In the genomic region with DNA sequence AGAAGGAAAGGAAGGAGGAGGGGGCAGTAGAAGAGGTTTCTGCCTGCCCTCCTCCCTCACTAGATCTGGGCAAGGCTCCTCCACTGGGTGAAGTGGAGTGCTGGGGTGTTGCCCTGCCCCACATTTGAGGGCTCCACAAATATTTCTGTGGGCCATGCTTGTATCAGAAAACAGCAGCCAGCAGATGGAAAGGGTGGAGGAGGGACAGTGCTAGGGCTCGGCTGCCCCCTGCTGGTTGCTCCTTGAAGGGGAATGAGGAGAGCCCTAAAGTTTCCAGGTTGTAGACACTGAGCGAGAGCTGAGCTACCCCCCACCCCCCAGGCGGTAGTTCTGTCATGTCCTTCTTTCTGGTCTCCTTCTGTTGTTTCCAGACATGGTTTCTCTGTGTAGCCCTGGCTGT, we compare ENCODE assay signal across 10 mouse cellular contexts. TPM values are rescaled to one million over a fixed set of nuclear protein-coding genes. Genes with fewer than 3 reads are reported as not detected.
DNase-seq lines count a peak whose midpoint lies in the region; ATAC-seq and TF ChIP-seq lines count a peak whose summit lies in the region.
"Had no signal": no experiment of that assay in that cellular context is flagged by ENCODE, and none has a peak within 500 bp of the region (broad histone marks: within the 10 kb centered on the region; RNA-seq: fewer than 3 reads in every experiment).

No protein-coding gene starts in this region.

- no peak for DNase-seq in testis, postnatal 14 days (ENCODE audit: low spot score)
- DNase-seq in cerebellum, postnatal 10 days, result peak; percentile 86 to 88
- peak; percentile 18 to 26 for DNase-seq in gastrocnemius, adult 8-10 months (ENCODE audit: low spot score in 2 of 2)
- peak; percentile 73 for DNase-seq in limb, embryonic 14.5 days (ENCODE audit: low spot score)
- peak; percentile 66 for DNase-seq in midbrain, postnatal 0 days (ENCODE audit: low spot score)
- peak; percentile 78 to 93 for DNase-seq in spleen, postnatal 4 days (ENCODE audit: low spot score in 2 of 2)

- no peak overlapping the region for H3K4me2 ChIP-seq in intestine, postnatal 0 days (replicated peaks; ENCODE audit: low read depth)
- H3K4me2 ChIP-seq in limb, embryonic 14.5 days (replicated peaks; ENCODE audit: low read depth, low read length, severe bottlenecking), result no peak overlapping the region
- H3K4me2 ChIP-seq in midbrain, postnatal 0 days (ENCODE audit: low read depth, low read length, poor library complexity, severe bottlenecking), result peak overlapping the region; percentile 47; the same call in 1 of the 2 replicates

- H3K27ac ChIP-seq in testis, adult 2 months (ENCODE audit: control insufficient read depth, insufficient read depth, low read depth, low read length), result no peak overlapping the region
- H3K27ac ChIP-seq in intestine, postnatal 0 days (ENCODE audit: low read depth, low read length), result no peak overlapping the region
- no peak overlapping the region for H3K27ac ChIP-seq in limb, embryonic 14.5 days (replicated peaks; ENCODE audit: low read depth, low read length)
- peak overlapping the region; percentile 85; the same call in 1 of the 2 replicates for H3K27ac ChIP-seq in midbrain, postnatal 0 days (ENCODE audit: low read depth, low read length)

- 14% methylated on average over 3 of the region's 3 CpGs for WGBS in intestine, postnatal 0 days
- 37% methylated on average over 3 of the region's 3 CpGs for WGBS in limb, embryonic 14.5 days
- WGBS in midbrain, postnatal 0 days, result 29% methylated on average over 3 of the region's 3 CpGs

- no peak for TF ChIP-seq POLR2A in testis, adult 2 months (IDR thresholded peaks at IDR 0.05; ENCODE audit: control insufficient read depth, low read depth, low read length)
- no peak for TF ChIP-seq POLR2A in limb, embryonic 14.5 days (IDR thresholded peaks at IDR 0.05; ENCODE audit: borderline replicate concordance, extremely low read depth, insufficient read depth, insufficient read length)

- no peaks in the 10 kb centered on the region for H3K36me3 ChIP-seq in testis, adult 2 months (ENCODE audit: control insufficient read depth, insufficient read depth, low read length)
- no peaks in the 10 kb centered on the region for H3K36me3 ChIP-seq in intestine, postnatal 0 days (ENCODE audit: control insufficient read depth, insufficient read depth)
- H3K36me3 ChIP-seq in limb, embryonic 14.5 days (ENCODE audit: control insufficient read depth, insufficient read depth, low read length), result no peaks in the 10 kb centered on the region
- H3K36me3 ChIP-seq in midbrain, postnatal 0 days (ENCODE audit: insufficient read depth, low read length), result no peaks in the 10 kb centered on the region
- H3K36me3 ChIP-seq: embryonic facial prominence, embryonic 12.5 days had no signal

- peak; percentile 39; the same call in 1 of the 2 replicates for ATAC-seq in intestine, postnatal 0 days
- no peak for ATAC-seq in limb, embryonic 14.5 days (ENCODE audit: low FRiP score, low read depth)
- peak; percentile 14; the same call in 1 of the 2 replicates for ATAC-seq in midbrain, postnatal 0 days (ENCODE audit: low FRiP score)

- H3K4me1 ChIP-seq in testis, adult 2 months (ENCODE audit: control insufficient read depth, insufficient read depth, low read length), result peaks cover 11% of the 10 kb centered on the region
- H3K4me1 ChIP-seq in intestine, postnatal 0 days (replicated peaks; ENCODE audit: control insufficient read depth, insufficient read depth, low read length), result no peaks in the 10 kb centered on the region
- peaks cover 9% of the 10 kb centered on the region for H3K4me1 ChIP-seq in limb, embryonic 14.5 days (ENCODE audit: control insufficient read depth, insufficient read depth, low read length)
- H3K4me1 ChIP-seq in midbrain, postnatal 0 days (ENCODE audit: insufficient read depth, low read length), result no peaks in the 10 kb centered on the region

- peak; percentile 67; the same call in 1 of the 2 replicates for TF ChIP-seq CTCF in testis, adult 2 months (IDR thresholded peaks at IDR 0.05; ENCODE audit: control insufficient read depth, insufficient read depth, insufficient replicate concordance, low read depth, low read length)
- TF ChIP-seq CTCF in intestine, postnatal 0 days (IDR thresholded peaks at IDR 0.05; ENCODE audit: low read depth), result peak; percentile 92
- TF ChIP-seq CTCF in midbrain, postnatal 0 days (IDR thresholded peaks at IDR 0.05), result peak; percentile 83

- no peak overlapping the region for H3K4me3 ChIP-seq in testis, adult 2 months (ENCODE audit: control insufficient read depth, low read depth, low read length)
- no peak overlapping the region for H3K4me3 ChIP-seq in intestine, postnatal 0 days (ENCODE audit: low read depth, low read length)
- no peak overlapping the region for H3K4me3 ChIP-seq in limb, embryonic 14.5 days (replicated peaks; ENCODE audit: low read length)
- H3K4me3 ChIP-seq in midbrain, postnatal 0 days (ENCODE audit: low read depth, low read length), result no peak overlapping the region
- H3K4me3 ChIP-seq: myocyte had no signal

- H3K9me3 ChIP-seq in intestine, postnatal 0 days (ENCODE audit: control insufficient read depth), result no peaks in the 10 kb centered on the region
- no peaks in the 10 kb centered on the region for H3K9me3 ChIP-seq in limb, embryonic 14.5 days (ENCODE audit: control insufficient read depth, low read length)
- no peaks in the 10 kb centered on the region for H3K9me3 ChIP-seq in midbrain, postnatal 0 days (ENCODE audit: low read length)
- H3K9me3 ChIP-seq: embryonic facial prominence, embryonic 12.5 days had no signal

- H3K27me3 ChIP-seq in testis, adult 2 months (ENCODE audit: control insufficient read depth, insufficient read depth, low read length), result no peaks in the 10 kb centered on the region; the same call in 1 of the 2 replicates
- H3K27me3 ChIP-seq in intestine, postnatal 0 days (replicated peaks; ENCODE audit: control insufficient read depth, insufficient read depth, low read length), result 0 out of 2 replicates have a peak, but pooled peaks cover 4% of the 10 kb centered on the region
- H3K27me3 ChIP-seq in limb, embryonic 14.5 days (ENCODE audit: control insufficient read depth, insufficient read depth, low read length), result no peaks in the 10 kb centered on the region
- no peaks in the 10 kb centered on the region for H3K27me3 ChIP-seq in midbrain, postnatal 0 days (ENCODE audit: insufficient read depth, low read length)
- H3K27me3 ChIP-seq: embryonic facial prominence, embryonic 12.5 days had no signal

- no peak overlapping the region for H3K9ac ChIP-seq in intestine, postnatal 0 days (ENCODE audit: low read depth, low read length)
- no peak overlapping the region for H3K9ac ChIP-seq in limb, embryonic 14.5 days (ENCODE audit: low read depth, low read length, severe bottlenecking)
- no peak overlapping the region for H3K9ac ChIP-seq in midbrain, postnatal 0 days (replicated peaks; ENCODE audit: low read length, poor library complexity, severe bottlenecking)

RNA-seq across cellular contexts. Expression of a gene that starts 26.9 kb away (rescaled TPM):
- 4.6 and 5.0 TPM in 2 replicates for polyA plus RNA-seq in testis, adult 2 months (2012; rRNA removed)
- under 1 TPM; 0.51 to 0.74 (median 0.67) TPM for total RNA-seq in gastrocnemius, adult 8-10 months (2022)
- 1.4 and 1.5 TPM in 2 replicates for polyA plus RNA-seq in intestine, postnatal 0 days (2015; fragmentation: Nextera tagmentation; extraction: Ambion mirVana)
- polyA plus RNA-seq in limb, embryonic 14.5 days (2012; rRNA removed), result 3.6 and 3.8 TPM in 2 replicates
- 3.2 and 5.6 TPM in 2 replicates for polyA plus RNA-seq in limb, embryonic 14.5 days (2014; fragmentation: Nextera tagmentation; extraction: Ambion mirVana)
- 2.4 and 2.6 TPM in 2 replicates for total RNA-seq in midbrain, postnatal 0 days (2014; rRNA removed)
- 1.5 and 1.9 TPM in 2 replicates for polyA plus RNA-seq in midbrain, postnatal 0 days (2015; fragmentation: Nextera tagmentation; extraction: Ambion mirVana)
